Mouse (Mus musculus): ENCODE measurements around the gene Phactr4. TPM values are rescaled to one million over a fixed set of nuclear protein-coding genes. Genes with fewer than 3 reads are reported as not detected.

The Phactr4 gene
- polyA plus RNA-seq, 1 experiment from 2014 or later = 23.3 TPM

GRCm38 (mm10) chr4:132455561-132455960 is 33.3 kb upstream of the Phactr4 start:
- ATAC-seq (ENCODE audit: insufficient read depth) = no peak
- 83% methylated on average over 6 of the region's 6 CpGs for WGBS
- peak overlapping the region; percentile 26; the same call in 1 of the 2 replicates for H3K27ac ChIP-seq (ENCODE audit: low read depth)

GRCm38 (mm10) chr4:132455146-132455545 is 32.9 kb upstream of the Phactr4 start:
- DNase-seq (peak; percentile 33), ATAC-seq (ENCODE audit: insufficient read depth) (peak; percentile 54; the same call in 1 of the 2 replicates)
- WGBS = 64% methylated on average over 3 of the region's 3 CpGs

More at GRCm38 (mm10) chr4:132455561-132455960, 33.3 kb upstream of the Phactr4 start:
- H3K9ac ChIP-seq = no peak overlapping the region
- no peak overlapping the region for H3K4me2 ChIP-seq
- H3K4me3 ChIP-seq (ENCODE audit: low read depth, low read length) = no peak overlapping the region
- peaks cover 36% of the 10 kb centered on the region for H3K36me3 ChIP-seq (ENCODE audit: insufficient read depth)
- H3K4me1 ChIP-seq (ENCODE audit: insufficient read depth) = no peaks in the 10 kb centered on the region
- H3K27me3 ChIP-seq (ENCODE audit: insufficient read depth, low read length) = no peaks in the 10 kb centered on the region
- no peaks in the 10 kb centered on the region for H3K9me3 ChIP-seq (ENCODE audit: low read depth, low read length)
- DNase-seq = no peak
- TF ChIP-seq CTCF (IDR thresholded peaks at IDR 0.05; ENCODE audit: low read depth) = no peak

GRCm38 (mm10) chr4:132454216-132454615 is 31.9 kb upstream of the Phactr4 start:
- H3K27ac ChIP-seq (ENCODE audit: low read depth) = no peak overlapping the region
- H3K4me2 ChIP-seq = no peak overlapping the region
- DNase-seq = no peak
- H3K9me3 ChIP-seq (ENCODE audit: low read depth, low read length) = no peaks in the 10 kb centered on the region
- H3K4me1 ChIP-seq (ENCODE audit: insufficient read depth) = no peaks in the 10 kb centered on the region
- no peak overlapping the region for H3K9ac ChIP-seq
- no peak for ATAC-seq (ENCODE audit: insufficient read depth)
- H3K4me3 ChIP-seq (ENCODE audit: low read depth, low read length) = no peak overlapping the region
- no peaks in the 10 kb centered on the region for H3K27me3 ChIP-seq (ENCODE audit: insufficient read depth, low read length)
- 79% methylated on average over 6 of the region's 6 CpGs for WGBS
- no peak for TF ChIP-seq CTCF (IDR thresholded peaks at IDR 0.05; ENCODE audit: low read depth)
- H3K36me3 ChIP-seq (ENCODE audit: insufficient read depth) = peaks cover 23% of the 10 kb centered on the region

More at GRCm38 (mm10) chr4:132455146-132455545, 32.9 kb upstream of the Phactr4 start:
- no peak overlapping the region for H3K4me2 ChIP-seq
- no peaks in the 10 kb centered on the region for H3K4me1 ChIP-seq (ENCODE audit: insufficient read depth)
- TF ChIP-seq CTCF (IDR thresholded peaks at IDR 0.05; ENCODE audit: low read depth) = no peak
- no peaks in the 10 kb centered on the region for H3K27me3 ChIP-seq (ENCODE audit: insufficient read depth, low read length)
- no peak overlapping the region for H3K4me3 ChIP-seq (ENCODE audit: low read depth, low read length)
- no peak overlapping the region for H3K9ac ChIP-seq
- H3K9me3 ChIP-seq (ENCODE audit: low read depth, low read length) = no peaks in the 10 kb centered on the region
- H3K36me3 ChIP-seq (ENCODE audit: insufficient read depth) = peaks cover 32% of the 10 kb centered on the region
- no peak overlapping the region; the same call in 1 of the 2 replicates for H3K27ac ChIP-seq (ENCODE audit: low read depth)

- no peak for ATAC-seq (ENCODE audit: insufficient read depth)
- Histone ChIP-seq H3K27me3 (ENCODE audit: insufficient read depth, low read length) (no peaks in the 10 kb centered on the region), H3K9me3 (ENCODE audit: low read depth, low read length) (no peaks in the 10 kb centered on the region), H3K27ac (ENCODE audit: low read depth) (no peak overlapping the region), H3K4me2 (no peak overlapping the region), H3K36me3 (ENCODE audit: insufficient read depth) (no peaks in the 10 kb centered on the region), H3K9ac (no peak overlapping the region), H3K4me1 (ENCODE audit: insufficient read depth) (no peaks in the 10 kb centered on the region), H3K4me3 (ENCODE audit: low read depth, low read length) (no peak overlapping the region)
- 80% methylated on average over 3 of the region's 3 CpGs for WGBS
- DNase-seq = no peak
- no peak for TF ChIP-seq CTCF (IDR thresholded peaks at IDR 0.05; ENCODE audit: low read depth)
Measured at GRCm38 (mm10) chr4:132449778-132450177, 27.5 kb upstream of the Phactr4 start.

GRCm38 (mm10) chr4:132446105-132446504 is 23.8 kb upstream of the Phactr4 start:
- no peaks in the 10 kb centered on the region for H3K36me3 ChIP-seq (ENCODE audit: insufficient read depth)
- 72% methylated on average over 12 of the region's 12 CpGs for WGBS
- no peak overlapping the region for H3K4me2 ChIP-seq
- DNase-seq (no peak), ATAC-seq (ENCODE audit: insufficient read depth) (no peak)
- no peaks in the 10 kb centered on the region for H3K4me1 ChIP-seq (ENCODE audit: insufficient read depth)
- no peaks in the 10 kb centered on the region for H3K27me3 ChIP-seq (ENCODE audit: insufficient read depth, low read length)
- no peak for TF ChIP-seq CTCF (IDR thresholded peaks at IDR 0.05; ENCODE audit: low read depth)
- no peaks in the 10 kb centered on the region for H3K9me3 ChIP-seq (ENCODE audit: low read depth, low read length)
- no peak overlapping the region for H3K27ac ChIP-seq (ENCODE audit: low read depth)
- H3K9ac ChIP-seq = no peak overlapping the region
- H3K4me3 ChIP-seq (ENCODE audit: low read depth, low read length) = no peak overlapping the region

- WGBS = 80% methylated on average over 8 of the region's 8 CpGs
- DNase-seq = no peak
Measured at GRCm38 (mm10) chr4:132444516-132444915, 22.2 kb upstream of the Phactr4 start.

GRCm38 (mm10) chr4:132437857-132438256 is 15.6 kb upstream of the Phactr4 start:
- no peak for TF ChIP-seq CTCF (IDR thresholded peaks at IDR 0.05; ENCODE audit: low read depth)
- ATAC-seq (ENCODE audit: insufficient read depth) (no peak), DNase-seq (no peak)
- Histone ChIP-seq H3K4me3 (ENCODE audit: low read depth, low read length) (no peak overlapping the region), H3K27me3 (ENCODE audit: insufficient read depth, low read length) (no peaks in the 10 kb centered on the region), H3K4me1 (ENCODE audit: insufficient read depth) (no peaks in the 10 kb centered on the region), H3K36me3 (ENCODE audit: insufficient read depth) (no peaks in the 10 kb centered on the region), H3K27ac (ENCODE audit: low read depth) (no peak overlapping the region), H3K9me3 (ENCODE audit: low read depth, low read length) (no peaks in the 10 kb centered on the region), H3K9ac (no peak overlapping the region), H3K4me2 (no peak overlapping the region)
- WGBS = 36% methylated on average over 11 of the region's 11 CpGs

More at GRCm38 (mm10) chr4:132444516-132444915, 22.2 kb upstream of the Phactr4 start:
- no peak for TF ChIP-seq CTCF (IDR thresholded peaks at IDR 0.05; ENCODE audit: low read depth)
- Histone ChIP-seq H3K4me1 (ENCODE audit: insufficient read depth) (no peaks in the 10 kb centered on the region), H3K9me3 (ENCODE audit: low read depth, low read length) (no peaks in the 10 kb centered on the region), H3K27ac (ENCODE audit: low read depth) (no peak overlapping the region), H3K9ac (no peak overlapping the region), H3K4me3 (ENCODE audit: low read depth, low read length) (no peak overlapping the region), H3K27me3 (ENCODE audit: insufficient read depth, low read length) (no peaks in the 10 kb centered on the region), H3K36me3 (ENCODE audit: insufficient read depth) (no peaks in the 10 kb centered on the region), H3K4me2 (no peak overlapping the region)
- no peak for ATAC-seq (ENCODE audit: insufficient read depth)
